Mouse (Mus musculus): ENCODE measurements around the gene Scn8a.
"Not testable (repeated sequence)": the region's sequence is repeated elsewhere in the genome, so short reads cannot be mapped to it uniquely, and the experiment has no call there.

The Scn8a gene

GRCm38 (mm10) chr15:100869558-100869957, at the start of gene Scn8a:
Scn8a (plus strand) TSS chr15:100869858.
- no peak for DNase-seq (ENCODE audit: low read depth, low spot score)

- peak; percentile 21 for DNase-seq (ENCODE audit: low read depth, low spot score)
These were observed 47.8 kb upstream of the Scn8a start for GRCm38 (mm10) chr15:100821824-100822223.

- DNase-seq (ENCODE audit: low read depth, low spot score) = not testable (repeated sequence)
These were observed 47.3 kb upstream of the Scn8a start for GRCm38 (mm10) chr15:100822370-100822769.

GRCm38 (mm10) chr15:100825249-100825856, 44.3 kb upstream of the Scn8a start:
- DNase-seq (ENCODE audit: low read depth, low spot score) = no peak

GRCm38 (mm10) chr15:100826076-100826475, 43.6 kb upstream of the Scn8a start:
- no peak for DNase-seq (ENCODE audit: low read depth, low spot score)

GRCm38 (mm10) chr15:100829775-100830174, 39.9 kb upstream of the Scn8a start:
- no peak for DNase-seq (ENCODE audit: low read depth, low spot score)

GRCm38 (mm10) chr15:100830682-100831081, 39.0 kb upstream of the Scn8a start:
- DNase-seq (ENCODE audit: low read depth, low spot score) = peak; percentile 47

GRCm38 (mm10) chr15:100832144-100832543, 37.5 kb upstream of the Scn8a start:
- no peak for DNase-seq (ENCODE audit: low read depth, low spot score)

GRCm38 (mm10) chr15:100832784-100833183, 36.9 kb upstream of the Scn8a start:
- no peak for DNase-seq (ENCODE audit: low read depth, low spot score)

GRCm38 (mm10) chr15:100836729-100837128, 32.9 kb upstream of the Scn8a start:
- DNase-seq (ENCODE audit: low read depth, low spot score) = no peak

GRCm38 (mm10) chr15:100838607-100839207, 31.0 kb upstream of the Scn8a start:
- DNase-seq (ENCODE audit: low read depth, low spot score) = peak; percentile 22

GRCm38 (mm10) chr15:100844336-100844735, 25.3 kb upstream of the Scn8a start:
- peak; percentile 27 for DNase-seq (ENCODE audit: low read depth, low spot score)

GRCm38 (mm10) chr15:100845049-100845879, 24.4 kb upstream of the Scn8a start:
- DNase-seq (ENCODE audit: low read depth, low spot score) = peak; percentile 87

- DNase-seq (ENCODE audit: low read depth, low spot score) = no peak
These were observed 22.5 kb upstream of the Scn8a start for GRCm38 (mm10) chr15:100847193-100847592.

GRCm38 (mm10) chr15:100857586-100857985, 12.1 kb upstream of the Scn8a start:
- DNase-seq (ENCODE audit: low read depth, low spot score) = no peak

GRCm38 (mm10) chr15:100860856-100861255, 8.8 kb upstream of the Scn8a start:
- no peak for DNase-seq (ENCODE audit: low read depth, low spot score)

- no peak for DNase-seq (ENCODE audit: low read depth, low spot score)
These were observed 4.1 kb upstream of the Scn8a start for GRCm38 (mm10) chr15:100865556-100865955.

GRCm38 (mm10) chr15:100870001-100870774, 530 bp downstream of the Scn8a start:
- DNase-seq (ENCODE audit: low read depth, low spot score) = peak; percentile 50

GRCm38 (mm10) chr15:100870775-100871106, 1.1 kb downstream of the Scn8a start:
- DNase-seq (ENCODE audit: low read depth, low spot score) = peak; percentile 23

GRCm38 (mm10) chr15:100871107-100872011, 1.7 kb downstream of the Scn8a start:
- peak; percentile 8 for DNase-seq (ENCODE audit: low read depth, low spot score)

- DNase-seq (ENCODE audit: low read depth, low spot score) = peak; percentile 83
These were observed 3.5 kb downstream of the Scn8a start for GRCm38 (mm10) chr15:100873155-100873554.

Data from CD4-positive helper T cell, adult 2 months (primary cell).